Mouse (Mus musculus): ENCODE measurements around the gene Tpra1. TPM values are rescaled to one million over a fixed set of nuclear protein-coding genes. Genes with fewer than 3 reads are reported as not detected.
A peak's percentile ranks its signal among the peaks of the same experiment; 100 is the strongest.

Gene Tpra1
- polyA plus RNA-seq, 1 experiment from 2014 or later: 92.3 TPM

GRCm38 (mm10) chr6:88937971-88938663 lies 36.1 kb downstream of the Tpra1 start:
- no peak overlapping the region for H3K9ac ChIP-seq (ENCODE audit: low read depth, low read length)
- no peak overlapping the region for H3K4me3 ChIP-seq (ENCODE audit: low read length)
- peak; percentile 46 for ATAC-seq
- peaks cover 46% of the 10 kb centered on the region for H3K4me1 ChIP-seq (ENCODE audit: control insufficient read depth, insufficient read depth, low read depth, low read length)
- H3K4me2 ChIP-seq (ENCODE audit: low read length): no peak overlapping the region
- no peak overlapping the region for H3K27ac ChIP-seq (ENCODE audit: low read depth, low read length)
- no peaks in the 10 kb centered on the region for H3K27me3 ChIP-seq (replicated peaks; ENCODE audit: control insufficient read depth, insufficient read depth, low read length)
- no peaks in the 10 kb centered on the region for H3K9me3 ChIP-seq (ENCODE audit: control insufficient read depth, low read length)
- H3K36me3 ChIP-seq (ENCODE audit: control insufficient read depth, insufficient read depth, low read length): no peaks in the 10 kb centered on the region
- WGBS: 8% methylated on average over 4 of the region's 4 CpGs

GRCm38 (mm10) chr6:88938664-88939055 lies 36.6 kb downstream of the Tpra1 start:
- no peak overlapping the region for H3K27ac ChIP-seq (ENCODE audit: low read depth, low read length)
- no peak overlapping the region for H3K9ac ChIP-seq (ENCODE audit: low read depth, low read length)
- H3K4me1 ChIP-seq (ENCODE audit: control insufficient read depth, insufficient read depth, low read depth, low read length): peaks cover 49% of the 10 kb centered on the region
- 40% methylated on average over 5 of the region's 5 CpGs for WGBS
- H3K4me2 ChIP-seq (ENCODE audit: low read length): no peak overlapping the region
- H3K4me3 ChIP-seq (ENCODE audit: low read length): no peak overlapping the region
- no peak for ATAC-seq
- H3K27me3 ChIP-seq (replicated peaks; ENCODE audit: control insufficient read depth, insufficient read depth, low read length): no peaks in the 10 kb centered on the region
- no peaks in the 10 kb centered on the region for H3K9me3 ChIP-seq (ENCODE audit: control insufficient read depth, low read length)
- no peaks in the 10 kb centered on the region for H3K36me3 ChIP-seq (ENCODE audit: control insufficient read depth, insufficient read depth, low read length)

GRCm38 (mm10) chr6:88939281-88940089 lies 37.4 kb downstream of the Tpra1 start:
- 25% methylated on average over 12 of the region's 12 CpGs for WGBS
- Histone ChIP-seq H3K36me3 (ENCODE audit: control insufficient read depth, insufficient read depth, low read length) (no peaks in the 10 kb centered on the region), H3K9me3 (ENCODE audit: control insufficient read depth, low read length) (no peaks in the 10 kb centered on the region), H3K4me3 (ENCODE audit: low read length) (no peak overlapping the region), H3K27me3 (replicated peaks; ENCODE audit: control insufficient read depth, insufficient read depth, low read length) (no peaks in the 10 kb centered on the region), H3K9ac (ENCODE audit: low read depth, low read length) (no peak overlapping the region), H3K4me1 (ENCODE audit: control insufficient read depth, insufficient read depth, low read depth, low read length) (peaks cover 49% of the 10 kb centered on the region), H3K27ac (ENCODE audit: low read depth, low read length) (0 out of 2 replicates have a peak overlapping the region, but pooled peaks have one; percentile 36), H3K4me2 (ENCODE audit: low read length) (no peak overlapping the region)
- no peak for ATAC-seq

DNA sequence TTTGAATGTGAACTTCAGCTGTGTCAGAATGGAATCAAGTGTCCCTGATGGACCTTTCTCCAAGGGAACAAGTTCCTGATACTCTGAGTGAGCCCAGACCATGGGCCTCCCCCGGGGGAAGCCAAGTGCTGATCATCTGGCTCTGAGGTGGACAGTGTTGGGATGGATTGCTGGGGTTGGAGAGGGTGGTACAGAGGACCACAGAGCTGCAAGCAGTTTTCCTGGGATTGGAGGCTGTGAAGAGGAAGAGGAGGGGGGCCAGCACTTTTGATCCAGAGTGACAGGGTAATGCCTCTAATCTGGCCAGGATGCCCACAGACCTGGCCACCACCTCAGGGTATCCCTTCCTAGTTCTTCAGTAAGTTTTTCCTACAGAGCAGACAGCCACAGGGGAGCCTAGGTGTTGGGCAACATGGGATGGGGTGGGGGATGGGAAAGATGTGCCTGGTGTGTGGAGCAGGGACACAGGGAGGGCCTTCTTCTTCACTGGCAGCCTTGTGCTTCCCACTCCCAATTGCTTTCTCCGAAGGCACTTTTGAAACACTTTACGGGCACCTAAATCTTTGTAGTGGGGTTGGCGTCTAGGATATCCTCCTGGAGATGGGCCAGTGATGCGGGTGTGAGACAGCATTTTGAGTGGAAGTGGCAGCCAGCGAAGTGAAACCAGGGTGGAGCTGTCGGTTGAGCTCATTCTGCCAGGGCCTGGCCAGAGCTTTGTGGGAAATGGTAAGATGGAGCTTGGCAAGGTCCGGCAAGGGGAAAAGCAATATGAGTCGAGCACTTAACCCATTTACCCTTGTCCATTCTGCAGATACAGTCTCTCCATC lies 38.3 kb downstream of the Tpra1 start:
- 65% methylated on average over 9 of the region's 9 CpGs for WGBS
- Histone ChIP-seq H3K4me2 (ENCODE audit: low read length) (no peak overlapping the region), H3K36me3 (ENCODE audit: control insufficient read depth, insufficient read depth, low read length) (no peaks in the 10 kb centered on the region), H3K9me3 (ENCODE audit: control insufficient read depth, low read length) (no peaks in the 10 kb centered on the region), H3K9ac (ENCODE audit: low read depth, low read length) (no peak overlapping the region; the same call in 1 of the 2 replicates), H3K4me1 (ENCODE audit: control insufficient read depth, insufficient read depth, low read depth, low read length) (peaks cover 49% of the 10 kb centered on the region), H3K4me3 (ENCODE audit: low read length) (no peak overlapping the region), H3K27ac (ENCODE audit: low read depth, low read length) (no peak overlapping the region), H3K27me3 (replicated peaks; ENCODE audit: control insufficient read depth, insufficient read depth, low read length) (no peaks in the 10 kb centered on the region)
- ATAC-seq: no peak

- Histone ChIP-seq H3K9ac (ENCODE audit: low read depth, low read length) (peak overlapping the region; percentile 18), H3K27me3 (replicated peaks; ENCODE audit: control insufficient read depth, insufficient read depth, low read length) (no peaks in the 10 kb centered on the region), H3K9me3 (ENCODE audit: control insufficient read depth, low read length) (no peaks in the 10 kb centered on the region), H3K4me2 (ENCODE audit: low read length) (no peak overlapping the region), H3K36me3 (ENCODE audit: control insufficient read depth, insufficient read depth, low read length) (no peaks in the 10 kb centered on the region), H3K4me3 (ENCODE audit: low read length) (no peak overlapping the region), H3K27ac (ENCODE audit: low read depth, low read length) (no peak overlapping the region), H3K4me1 (ENCODE audit: control insufficient read depth, insufficient read depth, low read depth, low read length) (peaks cover 45% of the 10 kb centered on the region)
- ATAC-seq: no peak
- 70% methylated on average over 4 of the region's 4 CpGs for WGBS
These were observed 39.6 kb downstream of the Tpra1 start for GRCm38 (mm10) chr6:88941628-88942027.

GRCm38 (mm10) chr6:88942595-88942994 lies 40.5 kb downstream of the Tpra1 start:
- peaks cover 39% of the 10 kb centered on the region for H3K4me1 ChIP-seq (ENCODE audit: control insufficient read depth, insufficient read depth, low read depth, low read length)
- no peaks in the 10 kb centered on the region for H3K36me3 ChIP-seq (ENCODE audit: control insufficient read depth, insufficient read depth, low read length)
- H3K9ac ChIP-seq (ENCODE audit: low read depth, low read length): peak overlapping the region; percentile 24; the same call in 1 of the 2 replicates
- 9% methylated on average over 8 of the region's 8 CpGs for WGBS
- H3K4me2 ChIP-seq (ENCODE audit: low read length): peak overlapping the region; percentile 40
- no peaks in the 10 kb centered on the region for H3K9me3 ChIP-seq (ENCODE audit: control insufficient read depth, low read length)
- H3K27me3 ChIP-seq (replicated peaks; ENCODE audit: control insufficient read depth, insufficient read depth, low read length): no peaks in the 10 kb centered on the region
- peak overlapping the region; percentile 55 for H3K27ac ChIP-seq (ENCODE audit: low read depth, low read length)
- peak; percentile 84 for ATAC-seq
- H3K4me3 ChIP-seq (ENCODE audit: low read length): no peak overlapping the region

GRCm38 (mm10) chr6:88943666-88944065 lies 41.6 kb downstream of the Tpra1 start:
- peaks cover 37% of the 10 kb centered on the region for H3K4me1 ChIP-seq (ENCODE audit: control insufficient read depth, insufficient read depth, low read depth, low read length)
- H3K27ac ChIP-seq (ENCODE audit: low read depth, low read length): no peak overlapping the region
- H3K9me3 ChIP-seq (ENCODE audit: control insufficient read depth, low read length): no peaks in the 10 kb centered on the region
- H3K9ac ChIP-seq (ENCODE audit: low read depth, low read length): no peak overlapping the region
- no peak overlapping the region for H3K4me3 ChIP-seq (ENCODE audit: low read length)
- H3K4me2 ChIP-seq (ENCODE audit: low read length): 0 out of 2 replicates have a peak overlapping the region, but pooled peaks have one; percentile 10
- no peaks in the 10 kb centered on the region for H3K36me3 ChIP-seq (ENCODE audit: control insufficient read depth, insufficient read depth, low read length)
- no peak for ATAC-seq
- no peaks in the 10 kb centered on the region for H3K27me3 ChIP-seq (replicated peaks; ENCODE audit: control insufficient read depth, insufficient read depth, low read length)
- WGBS: 66% methylated on average over 6 of the region's 6 CpGs

GRCm38 (mm10) chr6:88946442-88946841 lies 44.4 kb downstream of the Tpra1 start:
- WGBS: 59% methylated on average over 6 of the region's 6 CpGs
- Histone ChIP-seq H3K4me2 (ENCODE audit: low read length) (no peak overlapping the region), H3K9me3 (ENCODE audit: control insufficient read depth, low read length) (no peaks in the 10 kb centered on the region), H3K4me1 (ENCODE audit: control insufficient read depth, insufficient read depth, low read depth, low read length) (peaks cover 16% of the 10 kb centered on the region), H3K4me3 (ENCODE audit: low read length) (no peak overlapping the region), H3K9ac (ENCODE audit: low read depth, low read length) (no peak overlapping the region), H3K36me3 (ENCODE audit: control insufficient read depth, insufficient read depth, low read length) (no peaks in the 10 kb centered on the region), H3K27ac (ENCODE audit: low read depth, low read length) (no peak overlapping the region), H3K27me3 (replicated peaks; ENCODE audit: control insufficient read depth, insufficient read depth, low read length) (no peaks in the 10 kb centered on the region)
- ATAC-seq: no peak

GRCm38 (mm10) chr6:88947771-88948170 lies 45.7 kb downstream of the Tpra1 start:
- Histone ChIP-seq H3K36me3 (ENCODE audit: control insufficient read depth, insufficient read depth, low read length) (no peaks in the 10 kb centered on the region), H3K27ac (ENCODE audit: low read depth, low read length) (no peak overlapping the region), H3K4me2 (ENCODE audit: low read length) (no peak overlapping the region), H3K27me3 (replicated peaks; ENCODE audit: control insufficient read depth, insufficient read depth, low read length) (no peaks in the 10 kb centered on the region), H3K9me3 (ENCODE audit: control insufficient read depth, low read length) (no peaks in the 10 kb centered on the region), H3K9ac (ENCODE audit: low read depth, low read length) (no peak overlapping the region), H3K4me1 (ENCODE audit: control insufficient read depth, insufficient read depth, low read depth, low read length) (peaks cover 5% of the 10 kb centered on the region), H3K4me3 (ENCODE audit: low read length) (no peak overlapping the region)
- no peak for ATAC-seq

All from hindbrain, embryonic 16.5 days (tissue).